Mouse (Mus musculus): Measurements from ENCODE around the gene Cpvl. TPM values are rescaled to one million over a fixed set of nuclear protein-coding genes. Genes with fewer than 3 reads are reported as not detected.
A peak's percentile ranks its signal among the peaks of the same experiment; 100 is the strongest.

The Cpvl gene
- polyA plus RNA-seq, 1 experiment from 2014 or later = 0.24 TPM

- no peaks in the 10 kb centered on the region for H3K36me3 ChIP-seq (ENCODE audit: control insufficient read depth, insufficient read depth, low read length)
- peak overlapping the region; percentile 44; the same call in 1 of the 2 replicates for H3K27ac ChIP-seq (ENCODE audit: low read depth, low read length)
- ATAC-seq = no peak
- H3K4me1 ChIP-seq (ENCODE audit: control insufficient read depth, insufficient read depth, low read depth, low read length) = peaks cover 2% of the 10 kb centered on the region
- no peak overlapping the region for H3K4me3 ChIP-seq (ENCODE audit: low read length)
- WGBS = 62% methylated on average over 3 of the region's 3 CpGs
- no peaks in the 10 kb centered on the region for H3K27me3 ChIP-seq (replicated peaks; ENCODE audit: control insufficient read depth, insufficient read depth, low read length)
- no peak overlapping the region for H3K4me2 ChIP-seq (ENCODE audit: low read length)
- no peak overlapping the region for H3K9ac ChIP-seq (ENCODE audit: low read depth, low read length)
- no peaks in the 10 kb centered on the region for H3K9me3 ChIP-seq (ENCODE audit: control insufficient read depth, low read length)
Observed at GRCm38 (mm10) chr6:53853546-53853945, 124.9 kb downstream of the Cpvl start.

- Histone ChIP-seq H3K36me3 (ENCODE audit: control insufficient read depth, insufficient read depth, low read length) (no peaks in the 10 kb centered on the region), H3K27me3 (replicated peaks; ENCODE audit: control insufficient read depth, insufficient read depth, low read length) (no peaks in the 10 kb centered on the region), H3K27ac (ENCODE audit: low read depth, low read length) (no peak overlapping the region), H3K4me1 (ENCODE audit: control insufficient read depth, insufficient read depth, low read depth, low read length) (no peaks in the 10 kb centered on the region), H3K9me3 (ENCODE audit: control insufficient read depth, low read length) (no peaks in the 10 kb centered on the region), H3K4me3 (ENCODE audit: low read length) (no peak overlapping the region), H3K4me2 (ENCODE audit: low read length) (no peak overlapping the region), H3K9ac (ENCODE audit: low read depth, low read length) (no peak overlapping the region)
- 95% methylated on average over 17 of the region's 17 CpGs for WGBS
- ATAC-seq = no peak
Observed at GRCm38 (mm10) chr6:53844626-53845025, 133.8 kb downstream of the Cpvl start.

GRCm38 (mm10) chr6:53825213-53825612 lies 153.3 kb downstream of the Cpvl start:
- Histone ChIP-seq H3K9me3 (ENCODE audit: control insufficient read depth, low read length) (no peaks in the 10 kb centered on the region), H3K9ac (ENCODE audit: low read depth, low read length) (no peak overlapping the region), H3K27ac (ENCODE audit: low read depth, low read length) (no peak overlapping the region), H3K27me3 (replicated peaks; ENCODE audit: control insufficient read depth, insufficient read depth, low read length) (peaks cover 8% of the 10 kb centered on the region; the same call in 1 of the 2 replicates), H3K4me3 (ENCODE audit: low read length) (no peak overlapping the region), H3K36me3 (ENCODE audit: control insufficient read depth, insufficient read depth, low read length) (no peaks in the 10 kb centered on the region), H3K4me1 (ENCODE audit: control insufficient read depth, insufficient read depth, low read depth, low read length) (peaks cover 1% of the 10 kb centered on the region), H3K4me2 (ENCODE audit: low read length) (no peak overlapping the region)
- peak; percentile 21; the same call in 1 of the 2 replicates for ATAC-seq
- WGBS = 49% methylated on average over 4 of the region's 4 CpGs

Other genes with a start within 250 kb of the Cpvl start
- 21.4 and 21.7 TPM in 2 replicates for gene Tril, start 157.8 kb downstream of the Cpvl start, polyA plus RNA-seq (2015; fragmentation: Nextera tagmentation; extraction: Ambion mirVana)
- gene Chn2, start 60.9 kb upstream of the Cpvl start, polyA plus RNA-seq (2015; fragmentation: Nextera tagmentation; extraction: Ambion mirVana) = 24.4 and 26.3 TPM in 2 replicates

Data from hindbrain, embryonic 16.5 days (tissue).